25 mouse cellular contexts compared by ENCODE assay signal in genomic region chr5:66800977-66801376, GRCm38 (mm10). TPM values are rescaled to one million over a fixed set of nuclear protein-coding genes. Genes with fewer than 3 reads are reported as not detected.
DNase-seq lines count a peak whose midpoint lies in the region; ATAC-seq lines count a peak whose summit lies in the region.
"Had no signal": no experiment of that assay in that cellular context is flagged by ENCODE, and none has a peak within 500 bp of the region (broad histone marks: within the 10 kb centered on the region; RNA-seq: fewer than 3 reads in every experiment).

No protein-coding gene starts in this region.

- no peaks in the 10 kb centered on the region for H3K36me3 ChIP-seq in hindbrain, embryonic 13.5 days
- no peaks in the 10 kb centered on the region for H3K36me3 ChIP-seq in hindbrain, embryonic 11.5 days (ENCODE audit: control insufficient read depth, insufficient read depth, low read length)
- H3K36me3 ChIP-seq in embryonic facial prominence, embryonic 10.5 days (replicated peaks): no peaks in the 10 kb centered on the region
- H3K36me3 ChIP-seq: embryonic facial prominence, embryonic 13.5 days; forebrain, embryonic 12.5 days; limb, embryonic 12.5 days; neural tube, embryonic 13.5 days had no signal

- DNase-seq in frontal cortex, postnatal 14 days (ENCODE audit: low spot score in 2 of 2): no peak
- no peak for DNase-seq in hindbrain, embryonic 11.5 days (ENCODE audit: low spot score)
- no peak for DNase-seq in embryonic facial prominence, embryonic 10.5 days (ENCODE audit: low spot score)
- DNase-seq in lung, postnatal 14 days: peak; percentile 22
- DNase-seq in kidney, postnatal 14 days: no peak
- DNase-seq: adrenal gland, adult 8-10 months; cerebellum, adult 11-12 months; cerebellum, postnatal 10 days; heart, postnatal 36 days; kidney, postnatal 25 days; liver, postnatal 0 days; midbrain, embryonic 14.5 days; right cerebral cortex, postnatal 4 days; thymus, postnatal 25 days had no signal

- H3K27ac ChIP-seq in hindbrain, embryonic 13.5 days: peak overlapping the region; percentile 65
- H3K27ac ChIP-seq in hindbrain, embryonic 11.5 days (ENCODE audit: low read depth, low read length): no peak overlapping the region
- 0 out of 2 replicates have a peak overlapping the region, but pooled peaks have one; percentile 45 for H3K27ac ChIP-seq in embryonic facial prominence, embryonic 10.5 days (replicated peaks)
- H3K27ac ChIP-seq: embryonic facial prominence, embryonic 13.5 days; forebrain, embryonic 12.5 days; layer of hippocampus, adult 2 months; limb, embryonic 12.5 days had no signal

- H3K9me3 ChIP-seq in hindbrain, embryonic 13.5 days: no peaks in the 10 kb centered on the region
- H3K9me3 ChIP-seq in hindbrain, embryonic 11.5 days (ENCODE audit: control insufficient read depth, low read length): no peaks in the 10 kb centered on the region
- H3K9me3 ChIP-seq in embryonic facial prominence, embryonic 10.5 days: no peaks in the 10 kb centered on the region
- H3K9me3 ChIP-seq: embryonic facial prominence, embryonic 13.5 days; forebrain, embryonic 12.5 days; limb, embryonic 12.5 days; neural tube, embryonic 13.5 days had no signal

- no peaks in the 10 kb centered on the region for H3K27me3 ChIP-seq in hindbrain, embryonic 13.5 days
- no peaks in the 10 kb centered on the region for H3K27me3 ChIP-seq in hindbrain, embryonic 11.5 days (ENCODE audit: control insufficient read depth, insufficient read depth, low read length)
- no peaks in the 10 kb centered on the region for H3K27me3 ChIP-seq in embryonic facial prominence, embryonic 10.5 days (replicated peaks; ENCODE audit: low read depth, poor library complexity, severe bottlenecking)
- H3K27me3 ChIP-seq: embryonic facial prominence, embryonic 13.5 days; forebrain, embryonic 12.5 days; limb, embryonic 12.5 days; megakaryocyte, embryonic 14.5 days; neural tube, embryonic 13.5 days had no signal

- no peak overlapping the region for H3K4me2 ChIP-seq in hindbrain, embryonic 13.5 days
- H3K4me2 ChIP-seq in hindbrain, embryonic 11.5 days (replicated peaks; ENCODE audit: low read depth, low read length): no peak overlapping the region
- H3K4me2 ChIP-seq: embryonic facial prominence, embryonic 13.5 days; forebrain, embryonic 12.5 days; limb, embryonic 12.5 days; liver, embryonic 11.5 days had no signal

- WGBS in hindbrain, embryonic 13.5 days: 80% methylated on average over 6 of the region's 6 CpGs
- WGBS in hindbrain, embryonic 11.5 days: 84% methylated on average over 6 of the region's 6 CpGs
- 91% methylated on average over 6 of the region's 6 CpGs for WGBS in embryonic facial prominence, embryonic 10.5 days

- H3K9ac ChIP-seq in hindbrain, embryonic 13.5 days: no peak overlapping the region
- H3K9ac ChIP-seq in hindbrain, embryonic 11.5 days (ENCODE audit: low read depth, low read length): no peak overlapping the region
- H3K9ac ChIP-seq: embryonic facial prominence, embryonic 13.5 days; forebrain, embryonic 12.5 days; limb, embryonic 12.5 days; liver, postnatal 0 days; neural tube, embryonic 13.5 days had no signal

- ATAC-seq in frontal cortex, adult (ENCODE audit: low TSS enrichment): peak; percentile 33; the same call in 1 of the 2 replicates
- ATAC-seq in hindbrain, embryonic 13.5 days (ENCODE audit: low FRiP score): no peak
- ATAC-seq in hindbrain, embryonic 11.5 days (ENCODE audit: low FRiP score): no peak
- ATAC-seq: activated CD4-positive, CD25-positive, alpha-beta regulatory T cell, adult 4 months; liver, postnatal 0 days had no signal

- no peak overlapping the region for H3K4me3 ChIP-seq in hindbrain, embryonic 13.5 days
- no peak overlapping the region for H3K4me3 ChIP-seq in hindbrain, embryonic 11.5 days (ENCODE audit: low read depth, low read length)
- H3K4me3 ChIP-seq in embryonic facial prominence, embryonic 10.5 days: no peak overlapping the region
- H3K4me3 ChIP-seq: embryonic facial prominence, embryonic 13.5 days; erythroblast, embryonic 14.5 days; forebrain, embryonic 12.5 days; layer of hippocampus, adult 2 months; limb, embryonic 12.5 days; megakaryocyte, embryonic 14.5 days; neural tube, embryonic 13.5 days had no signal

- peaks cover 55% of the 10 kb centered on the region for H3K4me1 ChIP-seq in hindbrain, embryonic 13.5 days (replicated peaks)
- H3K4me1 ChIP-seq in hindbrain, embryonic 11.5 days (replicated peaks; ENCODE audit: control insufficient read depth, insufficient read depth, low read length): peaks cover 4% of the 10 kb centered on the region; the same call in 1 of the 2 replicates
- peaks cover 51% of the 10 kb centered on the region for H3K4me1 ChIP-seq in embryonic facial prominence, embryonic 10.5 days
- H3K4me1 ChIP-seq: megakaryocyte, embryonic 14.5 days had no signal

RNA-seq across cellular contexts. Expression of gene Limch1, which starts 55.4 kb away (rescaled TPM):
- 49.0 and 52.0 TPM in 2 replicates for polyA plus RNA-seq in hindbrain, embryonic 13.5 days (2015; fragmentation: Nextera tagmentation; extraction: Ambion mirVana)
- 60.7 and 81.7 TPM in 2 replicates for polyA plus RNA-seq in hindbrain, embryonic 11.5 days (2014; fragmentation: Nextera tagmentation; extraction: Ambion mirVana)
- 47.1 and 50.8 TPM in 2 replicates for polyA plus RNA-seq in embryonic facial prominence, embryonic 10.5 days (2016; fragmentation: Nextera tagmentation; extraction: Ambion mirVana)
- polyA plus RNA-seq: erythroblast, embryonic 14.5 days had no signal
